Mouse (Mus musculus) lung, postnatal 0 days (tissue): ENCODE data around the gene Grik1.

Experiments
- CTCF ChIP-seq: IDR thresholded peaks from 2 replicates; pipeline ENCODE4 v1.5.1; 2016; ENCODE audit warnings: antibody characterized with exemption, mild to moderate bottlenecking
- EP300 ChIP-seq: IDR thresholded peaks from 2 replicates; pipeline ENCODE4 v1.6.1; 2016; ENCODE audit warnings: antibody characterized with exemption, mild to moderate bottlenecking, control low read depth

DNA sequence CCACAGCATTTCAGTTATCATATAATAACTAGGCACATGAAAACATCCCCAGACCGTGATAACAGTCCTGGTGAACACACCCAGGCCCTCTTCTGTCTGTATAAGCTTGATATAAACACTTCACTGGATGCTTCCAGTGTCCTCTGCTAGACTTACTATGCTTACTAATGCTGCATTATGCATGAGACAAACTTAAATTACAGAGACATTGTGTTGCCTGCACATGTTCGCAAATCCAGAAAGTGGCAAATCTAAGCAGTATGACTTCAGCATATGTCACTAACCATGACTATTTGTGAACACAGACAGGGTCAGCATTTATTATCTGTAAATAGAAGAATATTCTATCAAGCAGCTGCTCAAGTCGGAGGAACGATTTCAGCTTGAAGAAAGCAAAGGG lies 31.7 kb downstream of the Grik1 start:
- TF ChIP-seq CTCF (no peak), EP300 (no peak)
